Mouse (Mus musculus) kidney, embryonic 15.5 days (tissue): ENCODE results near the gene Lmntd1. TPM values are rescaled to one million over a fixed set of nuclear protein-coding genes. Genes with fewer than 3 reads are reported as not detected.

ENCODE experiments used
- ATAC-seq: fragments of 200-750 bp; cut with Nextera tagmentation; replicated peaks from 2 replicates; pipeline ENCODE4 v1.8.0; 2017; ENCODE audit warnings: moderate TSS enrichment; ENCODE audit not compliant: low FRiP score
- H3K27ac ChIP-seq: fragments of 300-500 bp; sonication (generic); 2 replicates; pipeline ENCODE4 v1.5.1; 2015; ENCODE audit warnings: mild to moderate bottlenecking, inconsistent platforms
- H3K27me3 ChIP-seq: fragments of 300-500 bp; sonication (generic); 2 replicates; pipeline ENCODE4 v1.6.1; 2015; ENCODE audit warnings: inconsistent platforms
- H3K36me3 ChIP-seq: fragments of 300-500 bp; sonication (generic); 2 replicates; pipeline ENCODE4 v1.6.1; 2015; ENCODE audit warnings: inconsistent platforms
- H3K4me1 ChIP-seq: fragments of 300-500 bp; sonication (generic); 2 replicates; pipeline ENCODE4 v1.6.1; 2015; ENCODE audit warnings: inconsistent platforms
- H3K4me2 ChIP-seq: fragments of 300-500 bp; sonication (generic); 2 replicates; pipeline ENCODE4 v1.6.1; 2015; ENCODE audit warnings: moderate library complexity, mild to moderate bottlenecking, inconsistent platforms
- H3K4me3 ChIP-seq: fragments of 300-500 bp; sonication (generic); replicated peaks from 2 replicates; pipeline ENCODE4 v1.5.1; 2015; ENCODE audit warnings: mild to moderate bottlenecking, inconsistent platforms
- H3K9ac ChIP-seq: fragments of 300-500 bp; sonication (generic); 2 replicates; pipeline ENCODE4 v1.6.1; 2015; ENCODE audit warnings: mild to moderate bottlenecking, inconsistent platforms
- H3K9me3 ChIP-seq: fragments of 300-500 bp; sonication (generic); replicated peaks from 2 replicates; pipeline ENCODE4 v1.6.1; 2016; ENCODE audit warnings: inconsistent platforms
- WGBS: fragments of 180-500 bp; shearing (Covaris S2); methylation state at CpG from one replicate; pipeline ENCODE4 v1.1.7; 2015; ENCODE audit warnings: mixed read lengths; 5-methylcytosine and 5-hydroxymethylcytosine counted together
- polyA plus RNA-seq: library from polyadenylated mRNA; unstranded; fragments of >200 nt; fragmentation: Nextera tagmentation; extraction: Ambion mirVana; gene quantifications from 2 replicates; pipeline ENCODE4 v1.2.1, GENCODE M21; 2015

The Lmntd1 gene
- polyA plus RNA-seq, 1 experiment from 2014 or later, result 2.4 TPM

- Histone ChIP-seq H3K4me2 (no peak overlapping the region), H3K36me3 (no peaks in the 10 kb centered on the region), H3K9me3 (no peaks in the 10 kb centered on the region), H3K4me3 (no peak overlapping the region), H3K9ac (no peak overlapping the region), H3K4me1 (no peaks in the 10 kb centered on the region), H3K27ac (no peak overlapping the region), H3K27me3 (no peaks in the 10 kb centered on the region)
- ATAC-seq, result no peak
- 88% methylated on average over 7 of the region's 7 CpGs for WGBS
Observed at GRCm38 (mm10) chr6:145322246-145322645, 291.9 kb downstream of the Lmntd1 start.

DNA sequence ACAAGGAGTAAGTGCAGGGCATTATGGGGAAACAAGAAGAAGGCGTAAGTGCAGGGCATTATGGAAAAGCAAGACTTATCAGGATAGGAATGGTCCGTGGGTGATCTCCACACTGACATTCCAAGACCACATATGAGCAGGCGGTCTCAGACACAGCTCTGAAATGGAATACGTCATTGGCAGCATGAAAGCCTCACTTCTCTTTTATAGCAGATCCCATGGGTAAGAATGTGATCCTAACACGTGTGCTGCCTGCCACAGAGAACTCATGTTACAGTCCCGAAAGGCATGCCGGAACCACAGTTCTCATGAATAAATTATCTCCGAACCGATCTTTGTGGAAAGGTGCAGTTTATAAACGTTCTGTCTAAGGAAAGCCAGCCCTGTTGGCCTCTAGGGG lies 294.0 kb downstream of the Lmntd1 start:
- Histone ChIP-seq H3K36me3 (no peaks in the 10 kb centered on the region), H3K4me1 (no peaks in the 10 kb centered on the region), H3K27me3 (no peaks in the 10 kb centered on the region), H3K4me3 (no peak overlapping the region), H3K9me3 (no peaks in the 10 kb centered on the region), H3K4me2 (no peak overlapping the region), H3K27ac (no peak overlapping the region), H3K9ac (no peak overlapping the region)
- no peak for ATAC-seq
- 74% methylated on average over 10 of the region's 10 CpGs for WGBS

Other genes starting within 250 kb of the Lmntd1 start
- gene Tuba3b, start 1.4 kb upstream of the Lmntd1 start, polyA plus RNA-seq, result not detected in 2 replicates
- gene Rassf8, start 132.4 kb upstream of the Lmntd1 start, polyA plus RNA-seq, result 7.8 and 9.0 TPM in 2 replicates